Mouse (Mus musculus): ENCODE data around the gene Cldn20.

Cldn20 gene

GRCm38 (mm10) chr17:3532254-3532653 lies at the start of gene Cldn20:
TSS of gene Cldn20 (plus strand) at chr17:3532554.
- no peak for DNase-seq (ENCODE audit: low spot score in 2 of 2)

- DNase-seq (ENCODE audit: low spot score in 2 of 2), result no peak
Measured at GRCm38 (mm10) chr17:3483091-3483490, 49.3 kb upstream of the Cldn20 start.

GRCm38 (mm10) chr17:3485851-3486250 lies 46.5 kb upstream of the Cldn20 start:
- DNase-seq (ENCODE audit: low spot score in 2 of 2), result no peak

GRCm38 (mm10) chr17:3487211-3487610 lies 45.1 kb upstream of the Cldn20 start:
- DNase-seq (ENCODE audit: low spot score in 2 of 2), result no peak

GRCm38 (mm10) chr17:3487721-3488601 lies 44.4 kb upstream of the Cldn20 start:
- DNase-seq (ENCODE audit: low spot score in 2 of 2), result no peak

GRCm38 (mm10) chr17:3490216-3490895 lies 42.0 kb upstream of the Cldn20 start:
- DNase-seq (ENCODE audit: low spot score in 2 of 2), result no peak

GRCm38 (mm10) chr17:3491065-3491464 lies 41.3 kb upstream of the Cldn20 start:
- DNase-seq (ENCODE audit: low spot score in 2 of 2), result no peak

GRCm38 (mm10) chr17:3491667-3492066 lies 40.7 kb upstream of the Cldn20 start:
- DNase-seq (ENCODE audit: low spot score in 2 of 2), result no peak

GRCm38 (mm10) chr17:3495576-3495975 lies 36.8 kb upstream of the Cldn20 start:
- peak in 1 of 2 experiments; percentile 46 for DNase-seq (ENCODE audit: low spot score in 2 of 2)

GRCm38 (mm10) chr17:3496080-3496479 lies 36.3 kb upstream of the Cldn20 start:
- no peak for DNase-seq (ENCODE audit: low spot score in 2 of 2)

- DNase-seq (ENCODE audit: low spot score in 2 of 2), result peak; percentile 44 to 50
Measured at GRCm38 (mm10) chr17:3498086-3498485, 34.3 kb upstream of the Cldn20 start.

GRCm38 (mm10) chr17:3498580-3498979 lies 33.8 kb upstream of the Cldn20 start:
- no peak for DNase-seq (ENCODE audit: low spot score in 2 of 2)

- no peak for DNase-seq (ENCODE audit: low spot score in 2 of 2)
Measured at GRCm38 (mm10) chr17:3499468-3499867, 32.9 kb upstream of the Cldn20 start.

- no peak for DNase-seq (ENCODE audit: low spot score in 2 of 2)
Measured at GRCm38 (mm10) chr17:3500076-3500475, 32.3 kb upstream of the Cldn20 start.

GRCm38 (mm10) chr17:3500936-3501335 lies 31.4 kb upstream of the Cldn20 start:
- DNase-seq (ENCODE audit: low spot score in 2 of 2), result no peak

- no peak for DNase-seq (ENCODE audit: low spot score in 2 of 2)
Measured at GRCm38 (mm10) chr17:3505711-3506110, 26.6 kb upstream of the Cldn20 start.

- no peak for DNase-seq (ENCODE audit: low spot score in 2 of 2)
Measured at GRCm38 (mm10) chr17:3506508-3506907, 25.8 kb upstream of the Cldn20 start.

- DNase-seq (ENCODE audit: low spot score in 2 of 2), result peak in 1 of 2 experiments; percentile 62
Measured at GRCm38 (mm10) chr17:3509841-3510240, 22.5 kb upstream of the Cldn20 start.

GRCm38 (mm10) chr17:3514316-3514715 lies 18.0 kb upstream of the Cldn20 start:
- DNase-seq (ENCODE audit: low spot score in 2 of 2), result no peak

GRCm38 (mm10) chr17:3515851-3516250 lies 16.5 kb upstream of the Cldn20 start:
- no peak for DNase-seq (ENCODE audit: low spot score in 2 of 2)

- no peak for DNase-seq (ENCODE audit: low spot score in 2 of 2)
Measured at GRCm38 (mm10) chr17:3516406-3516805, 15.9 kb upstream of the Cldn20 start.

GRCm38 (mm10) chr17:3520344-3520743 lies 12.0 kb upstream of the Cldn20 start:
- DNase-seq (ENCODE audit: low spot score in 2 of 2), result no peak

Measured in frontal cortex, postnatal 10 days (tissue).